Mouse (Mus musculus) Muller cell, postnatal 12 days (primary cell): ENCODE measurements around the gene Cln6.
A peak's percentile ranks its signal among the peaks of the same experiment; 100 is the strongest.
"Not testable (repeated sequence)": the region's sequence is repeated elsewhere in the genome, so short reads cannot be mapped to it uniquely, and the experiment has no call there.

ENCODE experiments used
- DNase-seq: peaks from one replicate; pipeline ENCODE4 v3.0.0-alpha.2; 2015; ENCODE audit errors: inconsistent ontology term

The Cln6 gene

DNA sequence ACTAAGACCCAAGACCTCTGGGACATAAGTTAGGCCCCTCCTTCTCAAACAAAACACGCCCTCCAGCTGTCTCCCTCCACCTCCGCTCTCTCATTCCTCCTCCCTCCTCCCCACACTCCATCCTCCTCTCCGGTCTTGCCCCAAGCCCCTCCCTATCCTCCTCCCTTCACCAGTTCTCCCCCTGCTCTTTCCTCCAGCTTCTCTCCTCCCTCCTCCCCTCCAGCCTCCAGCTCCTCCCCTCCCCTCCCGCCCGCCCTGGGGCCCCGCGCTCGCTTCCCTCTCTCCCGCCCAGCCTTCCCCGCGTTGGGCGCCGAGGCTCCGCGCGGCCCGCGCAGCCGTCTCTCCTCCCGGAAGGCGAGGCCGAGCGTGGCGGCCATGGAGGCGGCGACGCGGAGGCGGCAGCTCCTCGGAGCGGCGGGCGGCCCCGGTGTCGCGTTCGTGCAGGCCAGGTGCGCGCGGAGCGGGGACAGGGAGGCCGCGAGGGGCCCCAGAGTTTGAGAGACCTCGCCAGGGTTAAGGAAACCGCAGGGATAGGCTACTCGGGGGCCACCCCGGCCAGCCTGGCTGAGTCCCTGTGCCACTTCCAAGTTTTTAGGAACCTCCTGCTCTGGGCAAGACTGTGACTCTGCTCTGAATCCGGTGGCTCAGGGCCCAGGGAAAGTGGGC lies at the start of gene Cln6:
Cln6 (plus strand) TSS at position 280 of the 666 bp plus-strand sequence.
- peak; percentile 94 for DNase-seq

DNA sequence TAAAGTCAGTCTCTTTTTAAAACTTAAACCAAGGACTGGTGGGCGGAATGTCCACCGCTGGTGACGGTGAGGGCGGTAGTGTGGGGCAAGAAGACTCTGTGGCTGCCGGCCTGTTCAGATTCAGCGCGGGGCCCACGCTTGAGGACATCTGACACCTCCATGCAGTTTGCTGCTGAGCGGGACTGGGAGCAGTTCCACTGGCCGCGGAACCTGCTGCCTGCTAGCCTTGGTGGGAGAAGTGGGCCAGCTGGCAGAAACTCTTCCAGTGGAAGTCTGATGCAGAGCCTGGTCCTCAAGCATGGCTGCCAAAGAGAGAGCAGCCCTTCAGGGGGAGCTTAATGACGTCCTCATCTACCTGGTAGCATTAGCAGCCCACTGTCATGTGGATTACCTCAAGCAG lies 48.7 kb upstream of the Cln6 start:
- no peak for DNase-seq

DNA sequence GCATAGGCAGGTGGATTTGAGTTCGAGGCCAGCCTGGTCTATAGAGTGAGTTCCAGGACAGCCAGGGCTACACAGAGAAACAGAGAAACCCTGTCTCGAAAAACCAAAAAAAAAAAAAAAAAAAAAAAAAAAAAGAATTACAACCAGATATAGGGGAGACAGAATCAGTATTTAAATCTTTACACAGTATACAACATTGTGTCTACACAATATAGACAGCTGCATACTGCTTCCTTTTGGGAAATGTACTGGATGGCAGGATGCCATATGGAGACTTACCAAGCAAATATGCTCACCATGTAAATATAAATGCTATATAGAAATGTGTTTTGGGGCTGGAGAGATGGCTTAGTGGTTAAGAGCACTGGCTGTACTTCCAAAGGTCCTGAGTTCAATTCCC lies 39.4 kb upstream of the Cln6 start:
- not testable (repeated sequence) for DNase-seq

DNA sequence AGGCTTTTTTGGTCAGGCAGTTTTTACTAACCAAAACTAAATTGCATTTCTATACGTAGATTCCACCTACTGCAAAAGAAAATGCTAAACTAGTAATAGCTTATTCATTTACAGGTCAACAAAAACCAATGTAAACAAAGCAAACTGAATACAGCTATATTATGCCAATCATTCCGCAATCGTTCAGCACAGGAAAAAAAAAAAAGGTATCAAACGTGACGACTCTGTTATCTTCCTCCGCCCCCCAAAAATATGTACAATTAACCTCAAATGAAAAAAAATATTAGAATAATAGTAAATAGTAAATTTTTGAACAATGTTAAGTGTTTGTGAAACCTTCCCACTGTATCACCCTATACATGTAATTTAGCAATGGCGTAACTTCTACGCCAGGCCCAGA lies 28.5 kb upstream of the Cln6 start:
- DNase-seq, result no peak

DNA sequence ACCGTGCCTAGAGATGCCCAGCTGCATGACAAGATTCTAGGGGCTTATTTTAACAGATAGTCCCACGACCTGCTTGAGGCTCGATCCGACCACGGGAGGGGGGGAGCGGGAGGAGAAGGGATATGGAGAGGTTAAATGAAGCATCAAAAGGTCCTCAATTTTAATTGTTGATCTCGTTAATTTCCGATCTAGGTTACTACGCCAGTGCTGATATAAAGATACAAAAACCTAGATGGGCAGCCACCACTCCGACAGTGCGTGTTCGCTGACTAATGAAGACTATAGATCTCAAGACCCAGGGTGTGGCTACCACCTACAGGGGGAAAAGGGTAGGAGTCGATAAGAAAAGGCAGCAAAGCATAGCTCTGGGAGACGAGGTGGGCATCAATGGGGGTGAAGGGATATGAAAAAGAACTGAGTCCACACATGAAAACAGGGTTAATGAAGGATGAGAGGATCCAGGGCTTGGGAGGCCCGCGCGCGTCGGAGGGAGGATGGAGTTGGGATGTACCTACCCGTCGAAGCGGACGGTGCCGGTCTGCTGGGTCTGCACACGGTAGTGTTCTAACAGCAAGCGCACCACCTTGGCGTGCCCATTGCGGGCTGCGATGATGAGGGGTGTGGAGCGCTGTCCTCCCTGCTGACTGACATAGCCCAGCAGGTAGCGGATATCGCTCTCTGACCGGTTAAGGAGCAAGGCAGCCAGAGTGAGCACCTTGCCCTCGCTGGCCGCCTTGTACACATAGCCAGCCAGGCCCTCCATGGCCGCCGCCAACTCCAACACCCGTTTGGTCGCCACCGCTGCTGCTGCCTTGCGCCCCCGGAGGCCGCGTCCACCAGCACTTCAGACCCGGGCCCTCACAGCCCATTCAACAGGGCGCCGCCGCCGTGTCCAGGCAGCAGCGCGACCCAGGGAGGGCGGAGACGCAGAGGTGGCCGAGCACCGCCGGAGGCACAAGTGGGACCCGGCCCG lies 27.8 kb upstream of the Cln6 start:
- peak; percentile 39 for DNase-seq

DNA sequence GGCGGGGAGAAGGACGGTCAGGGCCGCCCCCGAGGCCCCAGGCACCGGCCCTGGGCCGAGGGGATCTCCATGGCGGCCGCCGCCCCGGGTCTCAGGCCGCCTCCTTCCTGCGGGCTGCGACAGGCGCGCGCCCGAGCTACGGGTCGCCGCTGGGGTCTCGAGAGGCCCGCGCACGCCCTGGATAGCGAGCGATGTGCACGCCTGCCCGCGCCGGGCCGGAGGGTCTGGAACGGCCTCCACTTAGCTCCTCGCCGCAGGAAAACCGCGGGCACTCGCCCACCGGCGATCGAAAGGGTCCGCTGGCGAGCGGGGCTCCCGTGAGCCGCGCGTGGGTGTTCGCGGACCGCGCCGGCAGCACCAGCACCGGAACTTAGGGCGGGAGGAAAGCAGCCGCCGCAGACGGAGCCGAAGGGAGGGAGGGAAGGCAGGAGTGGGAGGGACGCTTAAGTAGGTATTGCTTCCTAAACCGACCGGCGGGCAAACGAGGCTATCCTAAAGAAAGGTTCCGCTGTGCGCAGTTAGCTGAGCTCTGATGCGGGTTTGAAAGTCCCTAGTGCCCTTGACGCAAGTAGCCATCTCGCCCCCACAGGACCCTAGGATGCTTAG lies 27.0 kb upstream of the Cln6 start, which contains the start of gene Fem1b:
Fem1b (minus strand) TSS at position 419 of the 606 bp plus-strand sequence.
- DNase-seq, result peak; percentile 96

DNA sequence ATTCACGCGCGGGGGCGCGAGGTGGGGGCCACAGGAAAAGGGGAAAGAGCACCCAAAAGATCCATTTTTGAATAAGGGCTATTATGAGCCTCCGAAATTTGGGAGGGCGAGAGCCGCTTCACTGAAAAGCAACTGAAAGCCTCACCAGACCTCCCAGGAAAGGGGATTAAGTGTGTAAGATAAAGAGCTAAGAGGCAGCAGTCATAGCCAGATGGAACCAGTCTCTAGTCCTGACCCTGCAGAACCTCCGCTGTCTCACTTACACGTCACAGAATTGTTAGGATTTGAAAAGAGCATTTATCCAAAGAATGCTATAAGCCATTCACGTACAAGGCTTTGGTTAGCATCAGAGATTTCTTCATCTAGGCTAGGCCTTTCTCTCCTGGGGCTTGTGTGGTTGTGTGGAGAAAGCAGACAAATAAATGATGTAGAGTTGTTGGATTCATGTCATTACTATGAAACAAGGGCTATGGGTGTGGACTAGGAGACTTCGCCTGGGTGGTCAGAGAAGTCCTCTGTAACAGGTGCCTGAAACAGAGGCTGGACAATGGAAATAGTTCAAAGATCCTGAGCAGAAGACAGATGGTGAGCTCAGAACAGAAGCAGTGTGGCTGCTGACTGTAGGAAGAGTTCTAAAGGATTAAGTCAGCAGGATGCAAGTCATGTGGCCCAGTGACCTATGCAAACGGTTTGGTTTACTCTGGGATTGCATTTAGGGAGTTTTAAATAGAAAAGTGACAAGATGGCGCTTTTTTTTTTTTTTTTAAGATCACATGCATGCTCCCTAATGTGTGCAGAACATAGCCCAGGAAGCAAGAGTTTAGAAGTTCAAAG lies 26.2 kb upstream of the Cln6 start:
- no peak for DNase-seq

DNA sequence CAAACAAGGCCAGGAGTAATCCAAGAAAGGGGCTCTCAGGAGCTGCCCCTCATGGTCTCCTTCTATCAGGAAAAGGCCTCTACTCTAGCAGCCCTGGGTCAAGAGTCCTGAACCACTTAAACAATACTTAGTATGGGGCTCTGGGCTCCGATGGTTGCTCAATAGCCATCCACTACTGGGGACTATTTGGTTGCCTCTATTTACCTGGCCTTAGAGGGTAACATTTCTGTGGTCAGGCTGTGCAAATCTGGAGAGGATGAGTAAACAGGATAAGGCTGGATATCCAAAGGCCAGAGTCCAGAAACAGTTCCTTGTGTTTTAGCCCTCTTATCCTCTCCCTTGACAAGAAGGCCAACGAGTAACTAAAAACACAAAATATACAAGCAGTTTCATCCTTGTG lies 23.8 kb upstream of the Cln6 start:
- DNase-seq, result no peak

DNA sequence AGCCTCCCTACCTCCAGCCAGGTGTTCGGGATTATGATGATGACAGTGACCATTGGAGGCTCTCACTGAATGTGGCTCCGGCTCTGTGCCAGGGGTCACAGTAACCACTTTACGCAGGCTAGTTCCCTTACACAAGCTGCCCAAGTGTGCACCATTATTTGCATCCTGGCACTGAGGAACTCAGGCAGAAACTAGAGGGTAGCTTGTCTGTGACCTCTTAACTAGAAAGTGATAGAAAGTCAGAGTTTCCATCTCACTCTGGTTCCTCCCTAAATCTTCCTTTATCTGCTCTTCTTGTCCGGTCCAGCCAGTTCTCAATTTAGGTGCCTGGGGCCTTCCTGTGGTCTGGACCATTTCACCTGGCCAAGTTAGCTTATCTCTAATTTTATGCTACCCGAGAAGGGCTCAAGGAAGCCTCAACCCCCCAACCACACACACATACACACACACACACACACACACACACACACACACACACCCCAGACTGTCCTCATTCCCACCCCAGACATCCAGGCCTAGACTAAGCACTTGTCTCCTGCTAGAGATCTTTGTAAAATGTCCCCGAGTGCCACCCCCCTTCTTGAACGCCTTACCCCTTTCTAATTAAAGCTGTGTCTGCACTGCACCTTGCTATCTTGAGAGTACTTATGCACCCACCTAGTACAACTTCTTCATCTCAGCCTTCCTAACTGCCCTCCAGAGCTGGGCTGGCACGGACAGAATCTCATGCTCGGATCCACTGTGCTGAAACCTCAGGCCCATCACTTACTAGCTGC lies 22.1 kb upstream of the Cln6 start:
- DNase-seq, result no peak

DNA sequence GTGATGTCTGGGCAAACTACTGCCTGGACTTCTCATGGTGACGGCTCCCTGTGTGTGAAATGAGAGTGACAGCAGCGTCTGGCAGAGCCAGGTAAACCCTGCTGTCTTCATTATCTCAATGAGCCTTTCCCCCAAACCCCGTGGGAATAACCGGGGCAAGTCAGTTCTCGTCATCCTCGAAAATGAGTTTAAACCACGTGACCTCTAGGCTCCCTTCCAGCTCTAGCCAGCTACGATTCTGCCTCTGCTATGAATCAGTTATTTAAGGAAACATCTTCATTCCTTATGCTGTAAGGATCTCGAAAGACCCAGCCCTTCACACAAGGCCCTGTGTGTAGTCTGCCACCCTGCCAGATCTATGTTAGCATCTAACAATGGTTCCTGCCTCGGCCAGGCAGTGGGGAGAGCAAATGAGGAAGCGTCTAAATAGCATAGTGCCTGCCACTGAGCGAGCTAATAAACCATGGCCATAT lies 21.4 kb upstream of the Cln6 start:
- DNase-seq, result peak; percentile 63

DNA sequence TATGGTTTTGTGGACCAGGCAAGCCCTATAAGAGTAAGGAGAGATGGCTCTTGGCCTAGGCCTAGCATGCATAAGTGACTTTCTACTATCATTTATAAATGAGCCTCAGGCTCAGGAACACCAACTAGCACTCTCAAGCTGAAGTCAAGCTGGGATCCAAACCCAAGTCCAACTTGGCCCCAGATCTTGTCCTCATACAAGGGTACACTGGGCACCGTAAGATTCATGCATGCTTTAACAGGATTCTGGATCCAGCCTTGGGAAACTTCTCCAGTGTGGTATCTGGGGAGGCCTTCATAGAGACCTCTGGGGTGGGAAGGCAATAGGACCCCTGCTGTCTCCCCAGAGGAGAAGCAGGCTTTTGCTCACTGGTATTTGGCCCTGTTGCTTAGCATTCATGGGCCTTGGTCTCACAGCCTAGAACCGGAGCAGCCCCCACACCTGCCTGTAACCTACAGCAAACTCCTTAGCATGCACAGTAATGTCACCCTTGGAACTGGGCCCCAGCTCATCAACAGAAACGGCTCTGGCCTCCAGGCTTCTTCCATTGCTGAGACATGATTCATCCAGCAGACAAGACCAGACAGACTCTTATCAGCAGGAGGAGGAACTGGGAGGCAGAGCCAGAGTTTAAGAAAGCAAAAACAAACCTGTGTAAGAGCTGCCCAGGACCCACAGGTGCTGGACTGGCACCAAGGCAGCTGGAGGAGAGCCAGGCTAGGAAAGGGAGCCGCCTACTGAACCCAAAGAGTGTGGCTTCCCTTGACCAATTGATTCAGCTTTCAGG lies 20.6 kb upstream of the Cln6 start:
- DNase-seq, result peak; percentile 45

DNA sequence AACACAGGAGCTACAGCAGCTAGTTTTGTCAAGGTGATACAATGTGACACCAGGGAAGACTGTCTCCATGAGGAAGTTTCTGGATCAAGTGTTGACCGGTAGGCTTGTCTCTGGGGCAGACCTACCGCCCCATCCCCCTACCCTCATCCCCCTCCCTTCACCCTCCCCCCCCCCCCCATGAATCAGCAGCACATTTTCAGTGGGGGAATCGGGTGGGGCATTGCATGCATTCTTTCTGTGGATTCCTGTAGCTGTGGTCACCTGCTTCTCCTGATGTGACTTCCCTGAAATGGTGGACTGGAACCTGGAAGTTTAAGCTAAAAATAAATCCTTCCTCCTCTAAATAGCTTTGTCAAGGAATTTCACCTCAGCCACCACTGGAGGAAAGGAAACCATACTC lies 19.1 kb upstream of the Cln6 start:
- no peak for DNase-seq

DNA sequence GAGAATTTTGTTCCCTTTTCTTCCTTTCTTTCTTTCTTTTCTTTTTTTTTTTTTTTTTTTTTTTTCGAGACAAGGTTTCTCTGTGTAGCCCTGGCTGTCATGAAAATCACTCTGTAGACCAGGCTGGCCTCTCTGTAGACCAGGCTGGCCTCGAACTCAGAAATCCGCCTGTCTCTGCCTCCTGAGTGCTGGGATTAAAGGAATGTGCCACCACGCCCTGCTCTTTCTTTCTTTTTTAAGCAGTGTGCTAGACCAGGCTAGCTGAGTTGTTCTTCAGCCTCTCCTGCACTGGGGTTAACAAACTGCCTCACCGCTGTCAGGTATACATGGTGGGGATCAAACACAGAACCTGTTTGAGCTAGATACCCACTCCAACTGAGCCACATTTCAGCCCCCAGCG lies 18.7 kb upstream of the Cln6 start:
- not testable (repeated sequence) for DNase-seq

DNA sequence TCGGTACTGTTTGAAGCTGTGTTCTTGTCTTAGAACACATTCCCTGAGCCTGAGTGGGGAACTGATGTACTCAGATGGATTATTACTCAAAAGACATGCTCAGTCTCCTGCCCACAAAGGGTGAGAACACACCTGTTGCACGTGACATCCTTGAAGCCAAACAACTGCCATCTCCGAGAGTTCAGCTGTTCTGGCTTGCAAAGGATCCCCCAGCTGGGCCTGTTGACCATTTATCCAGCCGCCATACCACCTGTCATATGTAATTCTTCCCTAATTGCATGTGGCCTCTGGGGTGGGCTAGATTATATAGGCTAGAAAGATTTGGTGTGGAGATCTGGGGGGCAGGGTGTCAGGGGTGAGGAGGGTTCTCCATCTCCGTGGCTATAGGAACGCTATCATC lies 17.8 kb upstream of the Cln6 start:
- DNase-seq, result no peak

DNA sequence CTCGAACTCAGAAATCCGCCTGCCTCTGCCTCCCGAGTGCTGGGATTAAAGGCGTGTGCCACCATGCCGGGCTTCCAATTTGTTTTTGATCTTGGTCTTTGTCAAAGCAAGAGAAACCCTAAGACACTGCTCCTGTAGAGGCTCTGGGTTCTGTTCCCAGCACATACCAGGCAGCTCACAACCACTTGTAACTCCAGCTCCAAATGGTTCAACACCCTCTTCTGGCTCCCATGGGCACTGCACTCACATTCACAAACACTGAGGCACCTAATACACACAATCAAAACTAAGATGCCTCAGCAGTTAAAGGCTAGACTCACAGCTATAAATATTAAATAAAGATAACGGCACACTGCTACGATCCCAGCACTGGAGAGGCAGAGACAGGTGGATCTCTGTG lies 16.8 kb upstream of the Cln6 start:
- no peak for DNase-seq

DNA sequence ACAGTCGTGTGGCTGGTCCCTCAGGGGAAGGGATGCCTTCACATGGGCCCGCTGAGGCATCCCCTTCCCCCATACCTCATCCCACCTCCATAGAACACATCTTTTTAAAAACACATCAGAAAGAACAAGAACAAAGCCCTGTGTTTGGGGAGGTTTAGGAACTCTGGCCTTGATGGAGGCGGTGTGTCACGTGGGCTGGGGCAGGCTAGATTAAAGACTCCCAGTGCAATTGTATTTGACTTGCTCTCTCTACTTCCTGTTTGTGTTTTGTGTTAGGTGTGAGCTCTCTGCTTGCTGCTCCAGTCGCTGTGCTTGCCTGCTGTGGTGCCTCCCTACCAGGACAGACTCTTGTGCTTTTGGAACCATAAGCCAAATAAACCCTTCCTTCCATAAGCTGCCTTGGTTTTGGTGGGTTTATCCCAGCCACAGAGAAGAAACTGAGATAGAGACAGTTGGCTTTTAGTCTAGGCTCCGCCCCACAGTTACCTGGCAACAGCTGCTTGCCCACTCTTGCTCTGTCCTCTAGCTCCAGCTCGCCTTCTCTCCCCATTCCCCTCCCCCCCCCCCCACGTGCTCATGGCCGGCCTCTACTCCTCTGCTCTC lies 12.7 kb upstream of the Cln6 start:
- no peak for DNase-seq

DNA sequence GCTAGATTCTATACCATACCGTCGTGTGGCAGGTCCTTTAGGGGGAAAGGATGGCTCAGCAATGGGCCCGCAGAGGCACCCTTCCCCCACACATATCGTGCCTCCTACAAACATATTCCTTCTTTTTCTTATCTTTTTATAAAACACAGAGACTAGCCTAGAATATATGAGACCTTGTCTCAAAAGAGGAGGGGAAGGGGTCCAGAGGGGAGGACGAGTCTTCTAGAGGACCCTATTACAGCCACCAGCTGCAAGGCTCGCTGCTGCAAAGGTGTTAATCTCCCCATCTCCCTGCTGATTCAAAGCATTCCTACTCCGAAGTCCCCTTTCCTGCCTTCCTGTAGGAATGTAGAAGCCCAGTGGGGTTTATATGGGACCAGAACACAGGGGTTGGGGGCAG lies 12.1 kb upstream of the Cln6 start:
- no peak for DNase-seq

DNA sequence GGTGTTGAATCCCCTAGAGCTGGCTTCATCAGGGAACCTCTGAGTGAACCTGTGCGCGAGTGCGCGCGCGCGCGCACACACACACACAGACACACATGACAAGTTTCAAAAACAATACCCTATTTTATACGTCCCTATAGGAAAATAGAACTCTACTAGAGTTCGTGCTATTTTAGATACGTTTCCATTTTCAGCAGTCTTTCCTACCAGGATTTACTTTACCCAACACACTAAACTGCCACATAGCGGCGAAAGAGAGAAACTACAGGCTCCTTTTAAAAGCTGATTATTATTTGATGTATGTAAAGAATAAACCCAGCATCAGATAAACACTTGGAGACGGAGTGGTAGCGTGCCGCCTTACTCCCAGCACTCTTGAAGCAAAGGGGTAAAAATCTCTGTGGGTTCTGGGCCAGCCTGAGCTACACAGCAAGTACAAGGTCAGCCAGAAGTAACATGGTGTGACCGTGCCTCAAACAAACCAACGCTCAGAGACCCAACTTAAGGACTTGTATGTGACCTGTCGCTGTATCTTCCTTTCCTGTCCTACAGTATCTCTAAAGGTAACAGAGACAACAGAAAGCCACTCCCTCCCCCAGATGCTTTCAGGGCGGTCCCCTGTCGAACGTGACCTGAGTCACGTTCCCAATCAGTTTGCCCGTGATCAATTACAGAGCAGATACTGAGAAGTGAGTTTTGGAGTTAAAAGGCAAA lies 10.5 kb upstream of the Cln6 start:
- peak; percentile 39 for DNase-seq

DNA sequence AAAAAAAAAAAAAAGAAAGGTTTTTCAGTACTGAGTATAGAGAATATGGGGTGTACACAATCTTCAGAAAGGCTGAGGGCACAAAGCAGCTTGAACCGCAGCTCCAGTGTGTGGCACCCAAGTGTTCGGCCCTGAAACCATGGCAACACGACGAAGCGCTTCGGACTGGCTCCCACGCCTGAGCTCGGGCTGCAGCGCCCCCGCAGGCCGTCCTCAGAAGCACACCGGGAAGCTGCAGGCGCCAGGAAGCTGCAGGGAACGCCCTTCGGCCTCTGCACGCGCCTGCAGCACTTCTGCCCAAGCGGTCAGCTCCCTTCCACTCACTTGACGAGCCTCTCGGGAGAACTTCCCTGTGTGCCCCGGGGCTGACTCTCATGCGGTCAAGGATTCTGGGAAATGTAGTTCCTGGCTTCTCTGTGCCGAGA lies 9.9 kb upstream of the Cln6 start:
- peak; percentile 98 for DNase-seq
